Mouse (Mus musculus): ENCODE measurements at regions not wholly inside any gene's neighbourhood (a gene's known extent, or its start where the extent isn't known, plus 50 kb on each side); places are given as distances from the start of the nearest gene placed in this dataset.

DNA sequence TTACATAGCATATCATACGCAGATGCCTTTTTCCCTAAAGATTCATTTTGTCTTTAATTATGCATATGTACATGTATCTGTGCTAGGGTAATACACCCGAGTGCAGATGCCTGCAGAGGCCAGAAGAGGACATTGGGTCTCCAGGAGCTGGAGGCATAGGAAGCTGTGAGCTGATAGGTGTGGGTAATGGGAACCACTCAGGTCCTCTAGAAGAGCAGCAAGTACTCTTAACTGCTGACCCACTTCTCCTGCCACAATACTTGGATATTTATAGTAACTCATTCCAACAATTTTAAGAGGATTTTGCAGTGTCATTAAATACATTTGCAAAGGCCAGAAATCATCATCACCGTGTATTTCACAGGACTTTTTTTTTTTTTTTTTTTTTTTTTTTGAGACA lies 486.6 kb downstream of the Slc4a3 start:
- TF ChIP-seq CHD2 (IDR thresholded peaks at IDR 0.05; ENCODE audit: low read depth, low read length), result no peak
- no peak for TF ChIP-seq HCFC1 (IDR thresholded peaks at IDR 0.05; ENCODE audit: borderline replicate concordance, insufficient read depth, low read length)
- no peak for TF ChIP-seq MAFK (IDR thresholded peaks at IDR 0.05; ENCODE audit: insufficient read depth, low read depth, low read length)
- TF ChIP-seq ZC3H11A (IDR thresholded peaks at IDR 0.05; ENCODE audit: borderline replicate concordance, low read depth, low read length), result no peak
- TF ChIP-seq ZNF384 (IDR thresholded peaks at IDR 0.05; ENCODE audit: low read depth, low read length), result no peak
- in situ Hi-C loops (cut with MboI; ENCODE audit: low sequenced_read_pairs in 2 of 2, unreplicated experiment in 2 of 2), result no loop called here
- Histone ChIP-seq H3K27ac (ENCODE audit: insufficient read depth, low read depth, low read length, poor library complexity, severe bottlenecking) (no peak overlapping the region), H3K9ac (ENCODE audit: insufficient read depth, low read depth, low read length, poor library complexity, severe bottlenecking) (no peak overlapping the region), H3K36me3 (ENCODE audit: control insufficient read depth, insufficient read depth, low read length, poor library complexity, severe bottlenecking) (no peaks in the 10 kb centered on the region), H3K4me3 (ENCODE audit: insufficient read depth in 1 of 2, low read depth in 1 of 2, low read length in 2 of 2, poor library complexity in 1 of 2, severe bottlenecking in 1 of 2) (no peak overlapping the region), H3K4me1 (ENCODE audit: control insufficient read depth in 2 of 2, insufficient read depth in 2 of 2, low read length in 2 of 2, poor library complexity in 1 of 2) (peaks cover 3 to 10% of the 10 kb centered on the region in 2 experiments; a peak in 2 of 4 replicates), H3K9me3 (ENCODE audit: control insufficient read depth, insufficient read depth, low read depth, low read length) (no peaks in the 10 kb centered on the region)
- no peak for DNase-seq (ENCODE audit: low read depth, low spot score)

DNA sequence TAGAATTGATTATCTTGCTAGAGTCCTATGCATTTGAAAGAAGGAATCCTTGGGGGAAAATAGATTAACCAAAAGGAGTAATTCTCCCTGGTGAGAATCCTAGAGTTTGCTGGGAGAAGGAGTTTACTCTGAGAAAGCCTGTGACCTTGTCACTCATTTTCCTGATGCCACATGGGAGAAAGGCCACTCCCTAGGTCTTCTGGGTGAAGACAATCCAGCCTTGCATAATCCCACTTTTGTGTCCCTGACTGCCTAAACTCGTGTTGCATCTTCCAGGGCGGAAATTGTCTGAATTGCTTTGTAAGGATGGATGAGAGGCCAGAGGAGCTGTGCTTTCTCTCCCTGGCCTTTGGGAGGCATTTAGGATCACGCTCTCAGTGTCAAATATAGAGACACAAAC lies 490.2 kb downstream of the Slc4a3 start:
- Histone ChIP-seq H3K4me3 (ENCODE audit: insufficient read depth in 1 of 2, low read depth in 1 of 2, low read length in 2 of 2, poor library complexity in 1 of 2, severe bottlenecking in 1 of 2) (no peak overlapping the region), H3K27ac (ENCODE audit: insufficient read depth, low read depth, low read length, poor library complexity, severe bottlenecking) (no peak overlapping the region), H3K4me1 (ENCODE audit: control insufficient read depth in 2 of 2, insufficient read depth in 2 of 2, low read length in 2 of 2, poor library complexity in 1 of 2) (peaks cover 3 to 7% of the 10 kb centered on the region in 2 experiments; a peak in 1 of 4 replicates), H3K36me3 (ENCODE audit: control insufficient read depth, insufficient read depth, low read length, poor library complexity, severe bottlenecking) (no peaks in the 10 kb centered on the region), H3K9ac (ENCODE audit: insufficient read depth, low read depth, low read length, poor library complexity, severe bottlenecking) (no peak overlapping the region), H3K9me3 (ENCODE audit: control insufficient read depth, insufficient read depth, low read depth, low read length) (no peaks in the 10 kb centered on the region)
- DNase-seq (ENCODE audit: low read depth, low spot score), result no peak
- in situ Hi-C loops (cut with MboI; ENCODE audit: low sequenced_read_pairs in 2 of 2, unreplicated experiment in 2 of 2), result no loop called here
- no peak for TF ChIP-seq ZNF384 (IDR thresholded peaks at IDR 0.05; ENCODE audit: low read depth, low read length)
- TF ChIP-seq MAFK (IDR thresholded peaks at IDR 0.05; ENCODE audit: insufficient read depth, low read depth, low read length), result no peak
- TF ChIP-seq CHD2 (IDR thresholded peaks at IDR 0.05; ENCODE audit: low read depth, low read length), result no peak
- TF ChIP-seq ZC3H11A (IDR thresholded peaks at IDR 0.05; ENCODE audit: borderline replicate concordance, low read depth, low read length), result no peak
- TF ChIP-seq HCFC1 (IDR thresholded peaks at IDR 0.05; ENCODE audit: borderline replicate concordance, insufficient read depth, low read length), result no peak

DNA sequence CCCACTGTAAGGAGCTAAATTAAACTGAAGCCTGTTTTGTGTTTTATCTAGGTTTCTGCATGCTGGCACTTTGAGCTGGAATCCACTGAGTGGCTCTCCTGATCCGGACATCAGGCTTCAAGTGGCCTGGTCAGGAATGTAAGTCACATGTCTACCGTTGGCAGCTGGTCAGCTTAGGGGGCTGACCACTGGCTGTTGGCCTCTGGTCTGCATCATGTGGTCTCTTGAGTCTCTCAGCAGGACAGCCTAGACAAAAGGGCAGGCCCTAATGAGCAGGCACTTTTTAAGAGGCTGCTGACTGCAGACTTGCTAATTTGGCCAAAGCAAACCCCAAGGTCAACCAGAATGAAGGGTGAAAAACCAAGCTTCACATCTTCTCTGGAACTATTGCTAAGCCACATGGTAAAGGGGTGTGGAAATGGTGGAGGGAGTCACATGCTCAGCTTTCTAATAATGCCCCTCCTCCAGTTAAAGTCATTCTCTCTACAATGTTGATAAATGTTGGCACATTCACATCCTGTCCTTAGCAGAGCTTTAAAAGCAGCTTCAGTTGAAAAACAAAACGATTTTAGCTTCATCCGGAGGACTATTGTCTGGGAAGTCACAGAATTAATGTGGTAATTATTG lies 493.1 kb downstream of the Slc4a3 start:
- Histone ChIP-seq H3K4me1 (ENCODE audit: control insufficient read depth in 2 of 2, insufficient read depth in 2 of 2, low read length in 2 of 2, poor library complexity in 1 of 2) (peaks cover 3 to 7% of the 10 kb centered on the region in 2 experiments; a peak in 1 of 4 replicates), H3K36me3 (ENCODE audit: control insufficient read depth, insufficient read depth, low read length, poor library complexity, severe bottlenecking) (no peaks in the 10 kb centered on the region), H3K9ac (ENCODE audit: insufficient read depth, low read depth, low read length, poor library complexity, severe bottlenecking) (no peak overlapping the region), H3K27ac (ENCODE audit: insufficient read depth, low read depth, low read length, poor library complexity, severe bottlenecking) (no peak overlapping the region), H3K4me3 (ENCODE audit: insufficient read depth in 1 of 2, low read depth in 1 of 2, low read length in 2 of 2, poor library complexity in 1 of 2, severe bottlenecking in 1 of 2) (no peak overlapping the region), H3K9me3 (ENCODE audit: control insufficient read depth, insufficient read depth, low read depth, low read length) (no peaks in the 10 kb centered on the region)
- in situ Hi-C loops (cut with MboI; ENCODE audit: low sequenced_read_pairs in 2 of 2, unreplicated experiment in 2 of 2), result no loop called here
- TF ChIP-seq HCFC1 (IDR thresholded peaks at IDR 0.05; ENCODE audit: borderline replicate concordance, insufficient read depth, low read length) (no peak), CHD2 (IDR thresholded peaks at IDR 0.05; ENCODE audit: low read depth, low read length) (no peak), MAFK (IDR thresholded peaks at IDR 0.05; ENCODE audit: insufficient read depth, low read depth, low read length) (no peak)
- no peak for DNase-seq (ENCODE audit: low read depth, low spot score)

DNA sequence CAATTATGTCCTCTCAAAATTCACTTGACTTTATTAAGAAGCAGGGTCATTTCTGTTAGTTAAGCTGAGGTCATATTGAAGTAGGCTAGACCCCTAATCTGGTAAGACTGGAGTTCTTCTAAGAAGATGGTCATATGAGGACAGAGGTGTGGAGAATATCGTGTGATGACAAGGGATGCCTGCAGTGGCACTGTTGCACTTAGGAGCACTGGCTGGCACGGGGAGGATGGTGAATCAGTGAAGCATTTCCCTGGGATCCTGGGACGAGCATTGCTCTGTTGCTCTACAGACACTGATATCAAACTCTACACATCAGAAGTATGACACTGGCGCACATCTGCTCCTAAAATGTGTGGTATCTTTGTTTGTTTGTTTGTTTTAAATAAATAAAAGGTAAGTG lies 493.6 kb downstream of the Slc4a3 start:
- no peak overlapping the region for H3K4me3 ChIP-seq (ENCODE audit: insufficient read depth in 1 of 2, low read depth in 1 of 2, low read length in 2 of 2, poor library complexity in 1 of 2, severe bottlenecking in 1 of 2)
- no peak for TF ChIP-seq HCFC1 (IDR thresholded peaks at IDR 0.05; ENCODE audit: borderline replicate concordance, insufficient read depth, low read length)
- no peak for TF ChIP-seq ZNF384 (IDR thresholded peaks at IDR 0.05; ENCODE audit: low read depth, low read length)
- no peak for TF ChIP-seq MAFK (IDR thresholded peaks at IDR 0.05; ENCODE audit: insufficient read depth, low read depth, low read length)
- no peak for TF ChIP-seq CHD2 (IDR thresholded peaks at IDR 0.05; ENCODE audit: low read depth, low read length)
- no peak for TF ChIP-seq ZC3H11A (IDR thresholded peaks at IDR 0.05; ENCODE audit: borderline replicate concordance, low read depth, low read length)
- no peaks in the 10 kb centered on the region for H3K36me3 ChIP-seq (ENCODE audit: control insufficient read depth, insufficient read depth, low read length, poor library complexity, severe bottlenecking)
- no peak overlapping the region for H3K27ac ChIP-seq (ENCODE audit: insufficient read depth, low read depth, low read length, poor library complexity, severe bottlenecking)
- DNase-seq (ENCODE audit: low read depth, low spot score), result no peak
- in situ Hi-C loops (cut with MboI; ENCODE audit: low sequenced_read_pairs in 2 of 2, unreplicated experiment in 2 of 2), result no loop called here
- H3K9me3 ChIP-seq (ENCODE audit: control insufficient read depth, insufficient read depth, low read depth, low read length), result no peaks in the 10 kb centered on the region
- no peak overlapping the region for H3K9ac ChIP-seq (ENCODE audit: insufficient read depth, low read depth, low read length, poor library complexity, severe bottlenecking)
- peaks cover 3 to 7% of the 10 kb centered on the region in 2 experiments; a peak in 1 of 4 replicates for H3K4me1 ChIP-seq (ENCODE audit: control insufficient read depth in 2 of 2, insufficient read depth in 2 of 2, low read length in 2 of 2, poor library complexity in 1 of 2)

DNA sequence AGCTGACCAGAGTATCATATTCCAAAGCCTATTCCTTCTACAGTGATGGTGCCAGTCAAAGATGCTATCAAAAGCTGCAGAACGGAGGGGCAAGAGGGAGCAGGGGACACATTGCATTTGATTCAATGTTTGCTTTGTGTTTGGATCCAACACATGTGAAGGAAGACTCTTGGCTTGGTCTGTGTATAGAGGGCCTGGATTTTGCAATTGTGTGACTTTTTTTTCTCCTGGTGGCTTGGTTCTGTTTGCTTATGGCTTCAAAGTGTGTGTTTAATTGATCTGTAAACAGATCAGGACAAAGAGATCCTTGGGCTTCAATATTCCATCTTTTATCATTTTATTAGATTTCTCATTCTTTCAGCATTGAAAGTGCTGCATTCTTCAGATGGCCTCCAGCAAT lies 504.2 kb downstream of the Slc4a3 start:
- in situ Hi-C loops (cut with MboI; ENCODE audit: low sequenced_read_pairs in 2 of 2, unreplicated experiment in 2 of 2), result no loop called here
- H3K9me3 ChIP-seq (ENCODE audit: control insufficient read depth, insufficient read depth, low read depth, low read length), result no peaks in the 10 kb centered on the region
- no peak overlapping the region for H3K9ac ChIP-seq (ENCODE audit: insufficient read depth, low read depth, low read length, poor library complexity, severe bottlenecking)
- H3K27ac ChIP-seq (ENCODE audit: insufficient read depth, low read depth, low read length, poor library complexity, severe bottlenecking), result no peak overlapping the region
- H3K36me3 ChIP-seq (ENCODE audit: control insufficient read depth, insufficient read depth, low read length, poor library complexity, severe bottlenecking), result no peaks in the 10 kb centered on the region
- TF ChIP-seq MAFK (IDR thresholded peaks at IDR 0.05; ENCODE audit: insufficient read depth, low read depth, low read length), result no peak
- no peak for TF ChIP-seq ZNF384 (IDR thresholded peaks at IDR 0.05; ENCODE audit: low read depth, low read length)
- TF ChIP-seq CHD2 (IDR thresholded peaks at IDR 0.05; ENCODE audit: low read depth, low read length), result no peak
- no peak for TF ChIP-seq HCFC1 (IDR thresholded peaks at IDR 0.05; ENCODE audit: borderline replicate concordance, insufficient read depth, low read length)
- no peak for TF ChIP-seq ZC3H11A (IDR thresholded peaks at IDR 0.05; ENCODE audit: borderline replicate concordance, low read depth, low read length)
- no peaks in the 10 kb centered on the region for H3K4me1 ChIP-seq (ENCODE audit: control insufficient read depth in 2 of 2, insufficient read depth in 2 of 2, low read length in 2 of 2, poor library complexity in 1 of 2)
- no peak overlapping the region for H3K4me3 ChIP-seq (ENCODE audit: insufficient read depth in 1 of 2, low read depth in 1 of 2, low read length in 2 of 2, poor library complexity in 1 of 2, severe bottlenecking in 1 of 2)
- DNase-seq (ENCODE audit: low read depth, low spot score), result no peak

Measured in ES-E14 (cell line).